In the genomic region with DNA sequence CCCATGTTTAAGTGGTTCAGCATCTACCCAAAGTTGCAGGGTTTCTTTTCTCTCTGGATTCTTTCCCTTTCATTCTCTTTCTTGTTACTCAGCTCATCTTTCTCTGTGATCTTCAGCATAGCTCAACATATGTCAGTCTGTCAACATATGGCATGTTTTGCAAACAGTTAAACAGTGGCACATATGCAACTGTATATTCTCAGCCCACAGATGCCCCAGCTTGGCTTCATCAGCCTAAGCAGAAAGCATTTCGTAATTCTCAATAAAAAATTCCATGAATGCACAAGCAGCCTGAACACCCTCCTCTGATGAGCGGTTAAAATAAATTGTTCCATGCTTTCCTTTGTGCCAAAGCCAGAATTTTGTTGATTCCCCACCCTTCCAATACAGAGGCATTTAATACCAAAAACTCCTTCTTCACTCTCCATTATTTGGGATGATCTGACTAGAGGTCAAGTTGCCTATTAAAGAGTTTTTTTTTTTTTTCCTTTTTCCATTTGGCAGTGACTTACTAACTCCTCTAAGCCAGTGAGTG, we compare ENCODE assay signal across 19 mouse cellular contexts. TPM values are rescaled to one million over a fixed set of nuclear protein-coding genes. Genes with fewer than 3 reads are reported as not detected.
DNase-seq lines count a peak whose midpoint lies in the region; ATAC-seq and TF ChIP-seq lines count a peak whose summit lies in the region.
"Had no signal": no experiment of that assay in that cellular context is flagged by ENCODE, and none has a peak within 500 bp of the region (broad histone marks: within the 10 kb centered on the region; RNA-seq: fewer than 3 reads in every experiment).

No protein-coding gene starts in this region.

- H3K9ac ChIP-seq in forebrain, embryonic 14.5 days (ENCODE audit: low read length), result no peak overlapping the region
- no peak overlapping the region for H3K9ac ChIP-seq in lung, embryonic 14.5 days
- H3K9ac ChIP-seq: embryonic facial prominence, embryonic 13.5 days; heart, embryonic 12.5 days; hindbrain, embryonic 14.5 days; intestine, embryonic 15.5 days had no signal

- 79% methylated on average over 2 of the region's 2 CpGs for WGBS in forebrain, embryonic 14.5 days
- 88% methylated on average over 2 of the region's 2 CpGs for WGBS in forebrain, embryonic 10.5 days
- WGBS in lung, embryonic 14.5 days, result 59% methylated on average over 2 of the region's 2 CpGs

- no peaks in the 10 kb centered on the region for H3K9me3 ChIP-seq in forebrain, embryonic 14.5 days (replicated peaks; ENCODE audit: control insufficient read depth, low read length)
- no peaks in the 10 kb centered on the region for H3K9me3 ChIP-seq in forebrain, embryonic 10.5 days
- no peaks in the 10 kb centered on the region for H3K9me3 ChIP-seq in lung, embryonic 14.5 days (ENCODE audit: low read depth, low read length)
- H3K9me3 ChIP-seq: embryonic facial prominence, embryonic 13.5 days; heart, embryonic 12.5 days; intestine, embryonic 15.5 days had no signal

- H3K4me2 ChIP-seq in forebrain, embryonic 14.5 days (ENCODE audit: low read length), result no peak overlapping the region
- H3K4me2 ChIP-seq in lung, embryonic 14.5 days, result no peak overlapping the region
- H3K4me2 ChIP-seq: embryonic facial prominence, embryonic 13.5 days; heart, embryonic 12.5 days; hindbrain, embryonic 14.5 days; intestine, embryonic 15.5 days had no signal

- peak; percentile 52 for DNase-seq in forebrain, embryonic 14.5 days (ENCODE audit: low spot score)
- no peak for DNase-seq in forebrain, embryonic 10.5 days (ENCODE audit: extremely low spot score, low spot score)
- DNase-seq in lung, embryonic 14.5 days, result peak; percentile 66
- DNase-seq in lung, postnatal 14 days, result no peak
- DNase-seq in lung, postnatal 25 days (ENCODE audit: low spot score), result peak; percentile 7
- DNase-seq in lung, postnatal 4 days, result no peak
- DNase-seq in c-Kit-positive CD71-positive TER-119-positive erythroid progenitor cells, embryonic 14.5 days (ENCODE audit: low spot score), result no peak
- DNase-seq: adrenal gland, adult 2 months; adrenal gland, postnatal 25 days; cerebellum, adult 11-12 months; cerebellum, adult 9-10 months; cerebellum, postnatal 25 days; gastrocnemius, postnatal 14 days had no signal

- ATAC-seq in forebrain, embryonic 14.5 days, result peak; percentile 48; the same call in 1 of the 2 replicates
- ATAC-seq in lung, embryonic 14.5 days (ENCODE audit: insufficient read depth), result peak; percentile 62
- ATAC-seq: intestine, embryonic 15.5 days had no signal

- no peaks in the 10 kb centered on the region for H3K4me1 ChIP-seq in forebrain, embryonic 14.5 days (ENCODE audit: control insufficient read depth, insufficient read depth, low read length)
- H3K4me1 ChIP-seq in forebrain, embryonic 10.5 days, result no peaks in the 10 kb centered on the region
- H3K4me1 ChIP-seq in lung, embryonic 14.5 days (ENCODE audit: insufficient read depth), result no peaks in the 10 kb centered on the region
- H3K4me1 ChIP-seq: embryonic facial prominence, embryonic 13.5 days; heart, embryonic 12.5 days; hindbrain, embryonic 10.5 days; intestine, embryonic 15.5 days had no signal

- no peak overlapping the region for H3K27ac ChIP-seq in forebrain, embryonic 14.5 days (ENCODE audit: low read depth, low read length)
- no peak overlapping the region for H3K27ac ChIP-seq in forebrain, embryonic 10.5 days
- H3K27ac ChIP-seq in lung, embryonic 14.5 days (ENCODE audit: low read depth), result no peak overlapping the region
- H3K27ac ChIP-seq: embryonic facial prominence, embryonic 13.5 days; hindbrain, embryonic 10.5 days; hindbrain, embryonic 14.5 days; intestine, embryonic 15.5 days had no signal

- no peaks in the 10 kb centered on the region for H3K27me3 ChIP-seq in forebrain, embryonic 14.5 days (replicated peaks; ENCODE audit: control insufficient read depth, insufficient read depth, low read length)
- peaks cover 47% of the 10 kb centered on the region for H3K27me3 ChIP-seq in forebrain, embryonic 10.5 days (ENCODE audit: poor library complexity, severe bottlenecking)
- H3K27me3 ChIP-seq in lung, embryonic 14.5 days (ENCODE audit: insufficient read depth, low read length), result no peaks in the 10 kb centered on the region
- H3K27me3 ChIP-seq: CH12.LX; heart, embryonic 12.5 days; intestine, embryonic 15.5 days had no signal

- H3K4me3 ChIP-seq in forebrain, embryonic 14.5 days (ENCODE audit: low read depth, low read length), result no peak overlapping the region
- H3K4me3 ChIP-seq in forebrain, embryonic 10.5 days, result no peak overlapping the region
- H3K4me3 ChIP-seq in lung, embryonic 14.5 days (ENCODE audit: low read depth, low read length), result no peak overlapping the region
- H3K4me3 ChIP-seq: embryonic facial prominence, embryonic 13.5 days; heart, embryonic 12.5 days; hindbrain, embryonic 10.5 days; intestine, embryonic 15.5 days had no signal

- H3K36me3 ChIP-seq in forebrain, embryonic 14.5 days (ENCODE audit: control insufficient read depth, insufficient read depth, low read length), result no peaks in the 10 kb centered on the region
- H3K36me3 ChIP-seq in forebrain, embryonic 10.5 days (replicated peaks), result no peaks in the 10 kb centered on the region
- no peaks in the 10 kb centered on the region for H3K36me3 ChIP-seq in lung, embryonic 14.5 days (ENCODE audit: insufficient read depth)
- H3K36me3 ChIP-seq: embryonic facial prominence, embryonic 13.5 days; heart, embryonic 12.5 days; hindbrain, embryonic 10.5 days; intestine, embryonic 15.5 days had no signal

- TF ChIP-seq CTCF in lung, embryonic 14.5 days (IDR thresholded peaks at IDR 0.05; ENCODE audit: low read depth), result no peak

RNA-seq across cellular contexts. Expression of a gene that starts 46.9 kb away (rescaled TPM):
- polyA plus RNA-seq in forebrain, embryonic 14.5 days (2014; fragmentation: Nextera tagmentation; extraction: Ambion mirVana), result 1.0 and 1.1 TPM in 2 replicates
- 2.8 TPM in 2 replicates for polyA plus RNA-seq in forebrain, embryonic 10.5 days (2016; fragmentation: Nextera tagmentation; extraction: Ambion mirVana)
- polyA plus RNA-seq in lung, embryonic 14.5 days (2014; fragmentation: Nextera tagmentation; extraction: Ambion mirVana), result 2.2 TPM in 2 replicates

Comparison
In these comparisons a context has a peak if more than half of its experiments do, and no peak if none do; other contexts are left out.
1. DNase-seq: peak in forebrain, embryonic 14.5 days (single experiment), lung, embryonic 14.5 days (single experiment) and lung, postnatal 25 days (single experiment); none in forebrain, embryonic 10.5 days (single experiment), lung, postnatal 14 days (single experiment), lung, postnatal 4 days (0 of 2) and c-Kit-positive CD71-positive TER-119-positive erythroid progenitor cells, embryonic 14.5 days (single experiment).